Comparison of ENCODE assay signal across 8 mouse cellular contexts in the genomic region with DNA sequence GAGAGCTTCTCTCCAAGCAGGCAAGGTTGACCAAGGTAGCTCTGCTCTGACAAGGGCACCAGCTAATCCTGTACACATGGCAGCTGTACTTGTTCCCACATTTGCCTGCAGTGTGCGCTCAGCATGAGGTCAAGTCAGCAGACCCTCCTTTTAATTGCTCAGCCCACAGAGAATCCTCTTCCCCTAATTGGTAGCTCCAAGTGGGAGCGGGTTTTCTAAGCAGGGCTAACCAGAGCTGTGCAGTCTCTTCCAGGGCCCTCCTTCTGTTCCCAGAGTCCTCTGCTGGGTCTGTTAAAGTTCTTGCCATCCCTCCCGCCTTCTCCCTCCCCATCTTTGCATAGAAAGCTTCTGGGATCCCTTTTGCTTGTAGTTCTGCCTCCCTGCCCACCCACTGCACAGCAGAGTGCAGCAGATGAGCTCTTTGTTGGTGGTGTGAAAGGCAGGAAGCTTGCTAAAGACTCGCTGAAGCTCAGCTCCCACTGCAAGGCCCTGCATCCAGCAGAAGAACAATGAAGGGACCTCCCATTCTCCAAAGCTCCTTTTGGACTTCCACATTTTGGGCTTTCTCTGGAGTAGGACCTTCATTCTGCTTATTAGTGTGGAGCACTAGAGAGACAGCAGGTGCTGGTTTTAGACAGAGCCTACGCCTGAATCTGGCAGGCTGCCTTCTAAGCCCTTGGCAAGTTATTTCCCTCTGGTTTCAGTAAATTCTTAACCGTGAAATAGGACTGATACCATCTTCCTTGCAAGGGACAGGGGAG.
DNase-seq lines count a peak whose midpoint lies in the region; ATAC-seq lines count a peak whose summit lies in the region.
"Had no signal": no experiment of that assay in that cellular context is flagged by ENCODE, and none has a peak within 500 bp of the region (broad histone marks: within the 10 kb centered on the region; RNA-seq: fewer than 3 reads in every experiment).

No protein-coding gene starts in this region.

- H3K27me3 ChIP-seq in forebrain, embryonic 14.5 days (replicated peaks; ENCODE audit: control insufficient read depth, insufficient read depth, low read length), result no peaks in the 10 kb centered on the region
- H3K27me3 ChIP-seq: liver, embryonic 15.5 days had no signal

- intact Hi-C loops in gastrocnemius, postnatal 36 days (cut with DNase I), result no loop called here

- WGBS in forebrain, embryonic 14.5 days, result 5% methylated on average over 6 of the region's 6 CpGs

- no peak overlapping the region for H3K4me2 ChIP-seq in forebrain, embryonic 14.5 days (ENCODE audit: low read length)
- H3K4me2 ChIP-seq: liver, embryonic 15.5 days had no signal

- H3K4me1 ChIP-seq in forebrain, embryonic 14.5 days (ENCODE audit: control insufficient read depth, insufficient read depth, low read length), result peaks cover 14% of the 10 kb centered on the region

- H3K9ac ChIP-seq in forebrain, embryonic 14.5 days (ENCODE audit: low read length), result no peak overlapping the region
- H3K9ac ChIP-seq: liver, embryonic 15.5 days had no signal

- no peaks in the 10 kb centered on the region for H3K36me3 ChIP-seq in forebrain, embryonic 14.5 days (ENCODE audit: control insufficient read depth, insufficient read depth, low read length)
- H3K36me3 ChIP-seq: liver, embryonic 15.5 days had no signal

- peak; percentile 82 for DNase-seq in MN1 (ENCODE audit: low spot score)
- DNase-seq in brain, adult 2 months (ENCODE audit: low read depth, low spot score), result peak; percentile 92
- peak; percentile 67 for DNase-seq in forebrain, embryonic 14.5 days (ENCODE audit: low spot score)
- DNase-seq in left cerebral cortex, adult 18-20 months (ENCODE audit: low spot score in 2 of 2), result peak; percentile 61 to 68
- DNase-seq in retina, postnatal 1 day, result peak; percentile 93
- DNase-seq in gastrocnemius, postnatal 36 days, result no peak
- no peak for DNase-seq in lung, postnatal 25 days (ENCODE audit: low spot score)

- no peak overlapping the region for H3K4me3 ChIP-seq in forebrain, embryonic 14.5 days (ENCODE audit: low read depth, low read length)
- H3K4me3 ChIP-seq: liver, embryonic 15.5 days had no signal

- ATAC-seq in forebrain, embryonic 14.5 days, result peak; percentile 82

- H3K9me3 ChIP-seq in forebrain, embryonic 14.5 days (replicated peaks; ENCODE audit: control insufficient read depth, low read length), result no peaks in the 10 kb centered on the region
- H3K9me3 ChIP-seq: liver, embryonic 15.5 days had no signal

- H3K27ac ChIP-seq in forebrain, embryonic 14.5 days (ENCODE audit: low read depth, low read length), result peak overlapping the region; percentile 81
- H3K27ac ChIP-seq: liver, embryonic 15.5 days had no signal

Comparison
In these comparisons a context has a peak if more than half of its experiments do, and no peak if none do; other contexts are left out.
1. DNase-seq: peak in MN1 (single experiment), brain, adult 2 months (single experiment), forebrain, embryonic 14.5 days (single experiment), left cerebral cortex, adult 18-20 months (2 of 2) and retina, postnatal 1 day (single experiment); none in gastrocnemius, postnatal 36 days (0 of 2) and lung, postnatal 25 days (single experiment).